ENCODE assay signal across 8 mouse cellular contexts in genomic region chr4:33924234-33924888, GRCm38 (mm10). TPM values are rescaled to one million over a fixed set of nuclear protein-coding genes. Genes with fewer than 3 reads are reported as not detected.
DNase-seq lines count a peak whose midpoint lies in the region; ATAC-seq and TF ChIP-seq lines count a peak whose summit lies in the region.

TSS of gene Cnr1 (plus strand) at chr4:33924593.

- H3K27me3 ChIP-seq in megakaryocyte, embryonic 14.5 days (replicated peaks): peaks cover 53% of the 10 kb centered on the region
- peaks cover 24% of the 10 kb centered on the region for H3K27me3 ChIP-seq in embryonic facial prominence, embryonic 13.5 days
- H3K27me3 ChIP-seq in kidney, adult 2 months (replicated peaks; ENCODE audit: control insufficient read depth, insufficient read depth, low read length): peaks cover 2% of the 10 kb centered on the region; the same call in 1 of the 2 replicates
- H3K27me3 ChIP-seq in limb, embryonic 11.5 days (ENCODE audit: control insufficient read depth, insufficient read depth, low read length): no peaks in the 10 kb centered on the region
- H3K27me3 ChIP-seq in midbrain, embryonic 13.5 days: peaks cover 26% of the 10 kb centered on the region
- H3K27me3 ChIP-seq in stomach, embryonic 14.5 days (ENCODE audit: control insufficient read depth, insufficient read depth, low read length): peaks cover 3% of the 10 kb centered on the region; the same call in 1 of the 2 replicates

- no peaks in the 10 kb centered on the region for H3K9me3 ChIP-seq in megakaryocyte, embryonic 14.5 days
- H3K9me3 ChIP-seq in embryonic facial prominence, embryonic 13.5 days: no peaks in the 10 kb centered on the region
- no peaks in the 10 kb centered on the region for H3K9me3 ChIP-seq in limb, embryonic 11.5 days (ENCODE audit: control insufficient read depth, low read length)
- no peaks in the 10 kb centered on the region for H3K9me3 ChIP-seq in midbrain, embryonic 13.5 days
- no peaks in the 10 kb centered on the region for H3K9me3 ChIP-seq in stomach, embryonic 14.5 days (ENCODE audit: control insufficient read depth, low read depth, low read length)

- TF ChIP-seq POLR2A in kidney, adult 2 months (IDR thresholded peaks at IDR 0.05; ENCODE audit: low read depth, low read length): no peak

- H3K4me3 ChIP-seq in megakaryocyte, embryonic 14.5 days (replicated peaks): peak within 1 kb of the TSS; percentile 93
- H3K4me3 ChIP-seq in embryonic facial prominence, embryonic 13.5 days: peak within 1 kb of the TSS; percentile 69
- peak within 1 kb of the TSS; percentile 69 for H3K4me3 ChIP-seq in kidney, adult 2 months (ENCODE audit: insufficient read depth, low read depth, low read length)
- peak within 1 kb of the TSS; percentile 55 for H3K4me3 ChIP-seq in limb, embryonic 11.5 days (ENCODE audit: low read depth, low read length)
- H3K4me3 ChIP-seq in midbrain, embryonic 13.5 days (replicated peaks): peak within 1 kb of the TSS; percentile 70
- H3K4me3 ChIP-seq in stomach, embryonic 14.5 days (ENCODE audit: low read depth, low read length): peak within 1 kb of the TSS; percentile 63

- WGBS in embryonic facial prominence, embryonic 13.5 days: under 1% methylated on average over 75 of the region's 77 CpGs
- 1% methylated on average over 64 of the region's 77 CpGs for WGBS in kidney, adult 2 months
- under 1% methylated on average over 55 of the region's 77 CpGs for WGBS in limb, embryonic 11.5 days
- under 1% methylated on average over 75 of the region's 77 CpGs for WGBS in midbrain, embryonic 13.5 days
- under 1% methylated on average over 75 of the region's 77 CpGs for WGBS in stomach, embryonic 14.5 days

- TF ChIP-seq CTCF in kidney, adult 2 months (conservative IDR thresholded peaks at IDR 0.05; ENCODE audit: insufficient read depth, insufficient read length, low read depth, low read length): no peak

- peak within 1 kb of the TSS; percentile 95 for H3K4me2 ChIP-seq in embryonic facial prominence, embryonic 13.5 days
- H3K4me2 ChIP-seq in limb, embryonic 11.5 days (ENCODE audit: low read depth, severe bottlenecking): peak within 1 kb of the TSS; percentile 91
- peak within 1 kb of the TSS; percentile 86 for H3K4me2 ChIP-seq in midbrain, embryonic 13.5 days (replicated peaks)
- peak within 1 kb of the TSS; percentile 90 for H3K4me2 ChIP-seq in stomach, embryonic 14.5 days (replicated peaks; ENCODE audit: low read depth, low read length)

- H3K36me3 ChIP-seq in megakaryocyte, embryonic 14.5 days (replicated peaks; ENCODE audit: low read length): no peaks in the 10 kb centered on the region
- no peaks in the 10 kb centered on the region for H3K36me3 ChIP-seq in embryonic facial prominence, embryonic 13.5 days
- H3K36me3 ChIP-seq in kidney, adult 2 months (ENCODE audit: control insufficient read depth, insufficient read depth, low read length): no peaks in the 10 kb centered on the region
- no peaks in the 10 kb centered on the region for H3K36me3 ChIP-seq in limb, embryonic 11.5 days (ENCODE audit: control insufficient read depth, insufficient read depth, low read length)
- no peaks in the 10 kb centered on the region for H3K36me3 ChIP-seq in midbrain, embryonic 13.5 days
- H3K36me3 ChIP-seq in stomach, embryonic 14.5 days (ENCODE audit: control insufficient read depth, insufficient read depth, low read length): no peaks in the 10 kb centered on the region

- H3K4me1 ChIP-seq in megakaryocyte, embryonic 14.5 days: peaks cover 26% of the 10 kb centered on the region
- H3K4me1 ChIP-seq in embryonic facial prominence, embryonic 13.5 days: peaks cover 14% of the 10 kb centered on the region
- H3K4me1 ChIP-seq in kidney, adult 2 months (ENCODE audit: control insufficient read depth, insufficient read depth, low read length): no peaks in the 10 kb centered on the region
- H3K4me1 ChIP-seq in limb, embryonic 11.5 days (ENCODE audit: control insufficient read depth, insufficient read depth, low read length): no peaks in the 10 kb centered on the region
- peaks cover 14% of the 10 kb centered on the region for H3K4me1 ChIP-seq in midbrain, embryonic 13.5 days (replicated peaks)
- H3K4me1 ChIP-seq in stomach, embryonic 14.5 days (ENCODE audit: control insufficient read depth, insufficient read depth, low read length): no peaks in the 10 kb centered on the region

- DNase-seq in heart, adult 8-10 months (ENCODE audit: low spot score): peak; percentile 7
- peak; percentile 55 for DNase-seq in kidney, adult 2 months
- DNase-seq in limb, embryonic 11.5 days (ENCODE audit: low spot score): peak; percentile 82

- ATAC-seq in megakaryocyte, adult 5-6 weeks (ENCODE audit: poor library complexity, severe bottlenecking): no peak
- ATAC-seq in embryonic facial prominence, embryonic 13.5 days (ENCODE audit: insufficient number of reproducible peaks, insufficient read depth, low FRiP score, low TSS enrichment, low read depth): peak; percentile 81; the same call in 1 of the 2 replicates
- peak; percentile 83 for ATAC-seq in limb, embryonic 11.5 days (ENCODE audit: insufficient number of reproducible peaks, low FRiP score, low TSS enrichment, low read depth)
- peak; percentile 93 for ATAC-seq in midbrain, embryonic 13.5 days
- peak; percentile 88 for ATAC-seq in stomach, embryonic 14.5 days (ENCODE audit: insufficient number of reproducible peaks, insufficient read depth, low FRiP score, low read depth)

- H3K27ac ChIP-seq in embryonic facial prominence, embryonic 13.5 days: peak within 1 kb of the TSS; percentile 78
- no peak within 1 kb of the TSS for H3K27ac ChIP-seq in kidney, adult 2 months (ENCODE audit: insufficient read depth, low read depth, low read length)
- peak within 1 kb of the TSS; percentile 73 for H3K27ac ChIP-seq in limb, embryonic 11.5 days (replicated peaks; ENCODE audit: low read depth, low read length)
- peak within 1 kb of the TSS; percentile 95 for H3K27ac ChIP-seq in midbrain, embryonic 13.5 days
- H3K27ac ChIP-seq in stomach, embryonic 14.5 days (ENCODE audit: low read length): peak within 1 kb of the TSS; percentile 81

- H3K9ac ChIP-seq in embryonic facial prominence, embryonic 13.5 days: peak within 1 kb of the TSS; percentile 82
- peak within 1 kb of the TSS; percentile 90 for H3K9ac ChIP-seq in limb, embryonic 11.5 days (ENCODE audit: low read length)
- peak within 1 kb of the TSS; percentile 92 for H3K9ac ChIP-seq in midbrain, embryonic 13.5 days (replicated peaks)
- H3K9ac ChIP-seq in stomach, embryonic 14.5 days (replicated peaks; ENCODE audit: low read depth, low read length): peak within 1 kb of the TSS; percentile 58

RNA-seq across cellular contexts. Expression of gene Cnr1, which starts in this region (rescaled TPM):
- 0.03 TPM in 1 of 2 replicates, not detected in the other for polyA plus RNA-seq in megakaryocyte, embryonic 14.5 days (2012; ENCODE audit: insufficient read depth, low replicate concordance)
- not detected in 2 replicates for total RNA-seq in megakaryocyte, adult 5-6 weeks (2015)
- not detected in 2 replicates for total RNA-seq in megakaryocyte, adult 5-6 weeks (2017)
- polyA plus RNA-seq in embryonic facial prominence, embryonic 13.5 days (2015; fragmentation: Nextera tagmentation; extraction: Ambion mirVana): 3.6 and 3.8 TPM in 2 replicates
- total RNA-seq in heart, adult 8-10 months (2022): under 1 TPM; 0.09 to 0.57 (median 0.27) TPM
- 0.14 and 0.15 TPM in 2 replicates for polyA plus RNA-seq in kidney, adult 2 months (2012; rRNA removed)
- 3.1 and 3.6 TPM in 2 replicates for polyA plus RNA-seq in limb, embryonic 11.5 days (2014; fragmentation: Nextera tagmentation; extraction: Ambion mirVana)
- polyA plus RNA-seq in midbrain, embryonic 13.5 days (2015; fragmentation: Nextera tagmentation; extraction: Ambion mirVana): 43.9 and 47.1 TPM in 2 replicates
- polyA plus RNA-seq in stomach, embryonic 14.5 days (2014; fragmentation: Nextera tagmentation; extraction: Ambion mirVana): 5.9 and 6.4 TPM in 2 replicates

Comparison
In these comparisons a context has a peak if more than half of its experiments do, and no peak if none do; other contexts are left out.
1. Peak in DNase-seq in heart, adult 8-10 months; RNA of the gene not detected or under 1 TPM.
2. Peak in DNase-seq and H3K4me3 ChIP-seq in kidney, adult 2 months; RNA of the gene not detected or under 1 TPM.
3. DNase-seq: peak in every context shown above with its lines; median percentile 82 in limb, embryonic 11.5 days; 55 in kidney, adult 2 months; 7 in heart, adult 8-10 months.